Mouse (Mus musculus) limb, embryonic 14.5 days (tissue): ENCODE results near the gene Kptn. TPM values are rescaled to one million over a fixed set of nuclear protein-coding genes. Genes with fewer than 3 reads are reported as not detected.
A peak's percentile ranks its signal among the peaks of the same experiment; 100 is the strongest.

ENCODE experiments used
- ATAC-seq: fragments of 200-750 bp; cut with Nextera tagmentation; 2 replicates; pipeline ENCODE4 v1.8.0; 2017; ENCODE audit warnings: low read depth, moderate number of reproducible peaks, moderate TSS enrichment; ENCODE audit not compliant: low FRiP score
- DNase-seq: peaks from one replicate; pipeline ENCODE4 v3.0.0-alpha.2; 2015; ENCODE audit warnings: low spot score
- H3K27ac ChIP-seq: fragments of 300-500 bp; sonication (generic); replicated peaks from 2 replicates; pipeline ENCODE4 v1.5.1; 2014; ENCODE audit warnings: low read depth, mild to moderate bottlenecking, low read length, moderate library complexity, mixed read lengths
- H3K27me3 ChIP-seq: fragments of 300-500 bp; sonication (generic); 2 replicates; pipeline ENCODE4 v1.6.1; 2014; ENCODE audit warnings: low read length, mixed read lengths; ENCODE audit not compliant: control insufficient read depth, insufficient read depth
- H3K36me3 ChIP-seq: fragments of 300-500 bp; sonication (generic); 2 replicates; pipeline ENCODE4 v1.6.1; 2014; ENCODE audit warnings: mild to moderate bottlenecking, low read length, moderate library complexity, mixed read lengths; ENCODE audit not compliant: control insufficient read depth, insufficient read depth
- H3K4me1 ChIP-seq: fragments of 300-500 bp; sonication (generic); 2 replicates; pipeline ENCODE4 v1.6.1; 2014; ENCODE audit warnings: antibody characterized with exemption, low read length, mixed read lengths; ENCODE audit not compliant: control insufficient read depth, insufficient read depth
- H3K4me2 ChIP-seq: fragments of 300-500 bp; sonication (generic); replicated peaks from 2 replicates; pipeline ENCODE4 v1.6.1; 2014; ENCODE audit warnings: low read depth, mild to moderate bottlenecking, low read length, moderate library complexity; ENCODE audit not compliant: severe bottlenecking
- H3K4me3 ChIP-seq: fragments of 300-500 bp; sonication (generic); replicated peaks from 2 replicates; pipeline ENCODE4 v1.5.1; 2014; ENCODE audit warnings: low read length
- H3K9ac ChIP-seq: fragments of 300-500 bp; sonication (generic); 2 replicates; pipeline ENCODE4 v1.6.1; 2014; ENCODE audit warnings: mild to moderate bottlenecking, low read depth, low read length, moderate library complexity; ENCODE audit not compliant: severe bottlenecking
- H3K9me3 ChIP-seq: fragments of 300-500 bp; sonication (generic); 2 replicates; pipeline ENCODE4 v1.6.1; 2016; ENCODE audit warnings: low read length; ENCODE audit not compliant: control insufficient read depth
- POLR2A ChIP-seq: fragments of 200-500 bp; IDR thresholded peaks from 2 replicates; pipeline ENCODE4 v1.8.0; 2012; ENCODE audit warnings: inconsistent platforms, mild to moderate bottlenecking, moderate library complexity, borderline replicate concordance; ENCODE audit not compliant: insufficient read depth, insufficient read length; ENCODE audit errors: extremely low read depth
- WGBS: fragments of 180-500 bp; shearing (Covaris S2); extraction: QIAGEN DNeasy Blood & Tissue Kit; methylation state at CpG from one replicate; pipeline ENCODE4 v1.1.7; 2014; 5-methylcytosine and 5-hydroxymethylcytosine counted together
- polyA plus RNA-seq, 2 experiments: library from polyadenylated mRNA; depleted of rRNA in 1 of 2; stranded (reverse) in 1 of 2; unstranded in 1 of 2; fragments of >200 nt; fragmentation: Nextera tagmentation in 1 of 2; extraction: Ambion mirVana in 1 of 2; gene quantifications; 2 replicates each; pipeline versions ENCODE4 v1.2.1 to v1.2.3; 2012 to 2014

Gene Kptn
- polyA plus RNA-seq, 2 experiments = 28.6 to 38.0 TPM

GRCm38 (mm10) chr7:16087587-16087986 is 32.1 kb upstream of the Kptn start:
- no peak overlapping the region for H3K9ac ChIP-seq
- no peaks in the 10 kb centered on the region for H3K4me1 ChIP-seq
- no peak overlapping the region for H3K4me3 ChIP-seq
- no peak for ATAC-seq
- H3K27me3 ChIP-seq = no peaks in the 10 kb centered on the region
- H3K27ac ChIP-seq = no peak overlapping the region
- WGBS = 67% methylated on average over 2 of the region's 2 CpGs
- H3K9me3 ChIP-seq = no peaks in the 10 kb centered on the region
- no peaks in the 10 kb centered on the region for H3K36me3 ChIP-seq
- DNase-seq = no peak
- TF ChIP-seq POLR2A = no peak
- H3K4me2 ChIP-seq = no peak overlapping the region

GRCm38 (mm10) chr7:16094592-16094991 is 25.1 kb upstream of the Kptn start:
- no peak for DNase-seq

GRCm38 (mm10) chr7:16098021-16099017 is 21.4 kb upstream of the Kptn start, which contains the start of gene Napa:
Gene Napa, plus strand, starts transcription at chr7:16098458.
- DNase-seq = peak; percentile 100

More at GRCm38 (mm10) chr7:16094592-16094991, 25.1 kb upstream of the Kptn start:
- peaks cover 8% of the 10 kb centered on the region for H3K4me1 ChIP-seq
- TF ChIP-seq POLR2A = no peak
- H3K9me3 ChIP-seq = no peaks in the 10 kb centered on the region
- no peak overlapping the region for H3K4me3 ChIP-seq
- ATAC-seq = no peak
- H3K9ac ChIP-seq = no peak overlapping the region
- WGBS = 67% methylated on average over 3 of the region's 3 CpGs
- no peaks in the 10 kb centered on the region for H3K36me3 ChIP-seq
- H3K4me2 ChIP-seq = no peak overlapping the region
- H3K27ac ChIP-seq = no peak overlapping the region
- H3K27me3 ChIP-seq = no peaks in the 10 kb centered on the region

GRCm38 (mm10) chr7:16099901-16100300 is 19.8 kb upstream of the Kptn start:
- no peak overlapping the region for H3K27ac ChIP-seq
- H3K27me3 ChIP-seq = no peaks in the 10 kb centered on the region
- peaks cover 22% of the 10 kb centered on the region for H3K36me3 ChIP-seq
- peak overlapping the region; percentile 71 for H3K4me2 ChIP-seq
- TF ChIP-seq POLR2A = no peak
- peaks cover 14% of the 10 kb centered on the region for H3K4me1 ChIP-seq
- no peak for DNase-seq
- ATAC-seq = no peak
- peak overlapping the region; percentile 96 for H3K9ac ChIP-seq
- 79% methylated on average over 4 of the region's 4 CpGs for WGBS
- no peaks in the 10 kb centered on the region for H3K9me3 ChIP-seq
- peak overlapping the region; percentile 99 for H3K4me3 ChIP-seq

More at GRCm38 (mm10) chr7:16098021-16099017, 21.4 kb upstream of the Kptn start, which contains the start of gene Napa:
- Histone ChIP-seq H3K4me3 (peak within 1 kb of the TSS; percentile 99), H3K9ac (peak within 1 kb of the TSS; percentile 96), H3K27me3 (no peaks in the 10 kb centered on the region), H3K9me3 (no peaks in the 10 kb centered on the region), H3K4me1 (peaks cover 14% of the 10 kb centered on the region), H3K4me2 (peak within 1 kb of the TSS; percentile 71), H3K36me3 (peaks cover 15% of the 10 kb centered on the region), H3K27ac (peak within 1 kb of the TSS; percentile 71)
- peak; percentile 87; the same call in 1 of the 2 replicates for TF ChIP-seq POLR2A
- peak; percentile 98 for ATAC-seq
- WGBS = 2% methylated on average over 59 of the region's 68 CpGs

GRCm38 (mm10) chr7:16101081-16101480 is 18.6 kb upstream of the Kptn start:
- Histone ChIP-seq H3K4me2 (no peak overlapping the region), H3K9me3 (no peaks in the 10 kb centered on the region), H3K27ac (no peak overlapping the region), H3K4me3 (no peak overlapping the region), H3K4me1 (peaks cover 14% of the 10 kb centered on the region), H3K27me3 (no peaks in the 10 kb centered on the region), H3K9ac (no peak overlapping the region), H3K36me3 (peaks cover 25% of the 10 kb centered on the region)
- WGBS = 81% methylated on average over 7 of the region's 7 CpGs
- TF ChIP-seq POLR2A = no peak
- no peak for ATAC-seq
- DNase-seq = no peak
